Mouse (Mus musculus): Measurements from ENCODE around the gene Slc24a5.
"Not testable (repeated sequence)": the region's sequence is repeated elsewhere in the genome, so short reads cannot be mapped to it uniquely, and the experiment has no call there.

Slc24a5 gene

GRCm38 (mm10) chr2:125067894-125068293 is at the start of gene Slc24a5:
Slc24a5 (plus strand) TSS chr2:125068124.
- no peak for DNase-seq (ENCODE audit: low read depth in 1 of 2, low spot score in 2 of 2)

GRCm38 (mm10) chr2:125024386-125024785 is 43.5 kb upstream of the Slc24a5 start:
- no peak for DNase-seq (ENCODE audit: low read depth in 1 of 2, low spot score in 2 of 2)

- DNase-seq (ENCODE audit: low read depth in 1 of 2, low spot score in 2 of 2) = no peak
Observed at GRCm38 (mm10) chr2:125026358-125027000, 41.4 kb upstream of the Slc24a5 start.

- DNase-seq (ENCODE audit: low read depth in 1 of 2, low spot score in 2 of 2) = no peak
Observed at GRCm38 (mm10) chr2:125030591-125030990, 37.3 kb upstream of the Slc24a5 start.

GRCm38 (mm10) chr2:125031111-125031510 is 36.8 kb upstream of the Slc24a5 start:
- DNase-seq (ENCODE audit: low read depth in 1 of 2, low spot score in 2 of 2) = no peak

- no peak for DNase-seq (ENCODE audit: low read depth in 1 of 2, low spot score in 2 of 2)
Observed at GRCm38 (mm10) chr2:125031562-125032257, 36.2 kb upstream of the Slc24a5 start.

GRCm38 (mm10) chr2:125032258-125032973 is 35.5 kb upstream of the Slc24a5 start:
- no peak for DNase-seq (ENCODE audit: low read depth in 1 of 2, low spot score in 2 of 2)

GRCm38 (mm10) chr2:125033042-125033743 is 34.7 kb upstream of the Slc24a5 start:
- no peak for DNase-seq (ENCODE audit: low read depth in 1 of 2, low spot score in 2 of 2)

- DNase-seq (ENCODE audit: low read depth in 1 of 2, low spot score in 2 of 2) = no peak
Observed at GRCm38 (mm10) chr2:125055316-125055903, 12.5 kb upstream of the Slc24a5 start.

GRCm38 (mm10) chr2:125057250-125057815 is 10.6 kb upstream of the Slc24a5 start:
- no peak for DNase-seq (ENCODE audit: low read depth in 1 of 2, low spot score in 2 of 2)

- DNase-seq (ENCODE audit: low read depth in 1 of 2, low spot score in 2 of 2) = no peak
Observed at GRCm38 (mm10) chr2:125061451-125061850, 6.5 kb upstream of the Slc24a5 start.

- DNase-seq (ENCODE audit: low read depth in 1 of 2, low spot score in 2 of 2) = no peak
Observed at GRCm38 (mm10) chr2:125062944-125063343, 5.0 kb upstream of the Slc24a5 start.

- no peak for DNase-seq (ENCODE audit: low read depth in 1 of 2, low spot score in 2 of 2)
Observed at GRCm38 (mm10) chr2:125067373-125067772, 551 bp upstream of the Slc24a5 start.

GRCm38 (mm10) chr2:125068696-125069095 is 772 bp downstream of the Slc24a5 start:
- no peak for DNase-seq (ENCODE audit: low read depth in 1 of 2, low spot score in 2 of 2)

GRCm38 (mm10) chr2:125073056-125073780 is 5.3 kb downstream of the Slc24a5 start:
- DNase-seq (ENCODE audit: low read depth in 1 of 2, low spot score in 2 of 2) = no peak

- DNase-seq (ENCODE audit: low read depth in 1 of 2, low spot score in 2 of 2) = no peak
Observed at GRCm38 (mm10) chr2:125083879-125084278, 16.0 kb downstream of the Slc24a5 start.

- DNase-seq (ENCODE audit: low read depth in 1 of 2, low spot score in 2 of 2) = no peak
Observed at GRCm38 (mm10) chr2:125088757-125089156, 20.8 kb downstream of the Slc24a5 start.

GRCm38 (mm10) chr2:125092123-125092522 is 24.2 kb downstream of the Slc24a5 start:
- DNase-seq (ENCODE audit: low read depth in 1 of 2, low spot score in 2 of 2) = not testable (repeated sequence)

GRCm38 (mm10) chr2:125104491-125104890 is 36.6 kb downstream of the Slc24a5 start:
- DNase-seq (ENCODE audit: low read depth in 1 of 2, low spot score in 2 of 2) = not testable (repeated sequence)

- not testable (repeated sequence) for DNase-seq (ENCODE audit: low read depth in 1 of 2, low spot score in 2 of 2)
Observed at GRCm38 (mm10) chr2:125106536-125106935, 38.6 kb downstream of the Slc24a5 start.
